Mouse (Mus musculus): ENCODE measurements around the gene Ppm1l.

Gene Ppm1l

GRCm38 (mm10) chr3:69438773-69439514 is 122.3 kb downstream of the Ppm1l start:
- no peak for DNase-seq (ENCODE audit: low spot score in 2 of 2)

GRCm38 (mm10) chr3:69440761-69441160 is 124.1 kb downstream of the Ppm1l start:
- no peak for DNase-seq (ENCODE audit: low spot score in 2 of 2)

- DNase-seq (ENCODE audit: low spot score in 2 of 2), result no peak
These were observed 130.3 kb downstream of the Ppm1l start for GRCm38 (mm10) chr3:69446989-69447388.

- DNase-seq (ENCODE audit: low spot score in 2 of 2), result no peak
These were observed 132.4 kb downstream of the Ppm1l start for GRCm38 (mm10) chr3:69449041-69449440.

- no peak for DNase-seq (ENCODE audit: low spot score in 2 of 2)
These were observed 137.7 kb downstream of the Ppm1l start for GRCm38 (mm10) chr3:69454330-69454729.

GRCm38 (mm10) chr3:69456071-69456470 is 139.4 kb downstream of the Ppm1l start:
- DNase-seq (ENCODE audit: low spot score in 2 of 2), result no peak

GRCm38 (mm10) chr3:69458756-69459155 is 142.1 kb downstream of the Ppm1l start:
- no peak for DNase-seq (ENCODE audit: low spot score in 2 of 2)

- no peak for DNase-seq (ENCODE audit: low spot score in 2 of 2)
These were observed 145.3 kb downstream of the Ppm1l start for GRCm38 (mm10) chr3:69461956-69462355.

DNA sequence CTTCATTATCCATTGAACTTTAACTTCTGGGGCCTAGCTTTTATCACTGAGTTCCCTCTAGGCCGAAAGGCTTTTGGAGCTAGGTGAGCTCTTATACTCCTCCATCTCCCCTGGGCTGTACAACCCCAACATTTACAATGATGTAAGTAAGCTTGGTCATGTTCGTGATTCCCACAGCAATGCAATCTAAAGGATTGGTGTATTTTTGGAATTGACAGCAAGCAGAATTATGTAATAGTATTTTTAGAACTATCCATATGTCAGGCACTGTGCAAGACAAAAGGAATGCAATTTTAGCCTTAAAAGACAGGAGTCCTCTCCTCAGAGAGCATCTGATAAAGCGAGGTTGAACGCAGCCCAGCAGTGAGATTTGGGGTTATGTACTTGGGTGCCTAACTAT is 149.1 kb downstream of the Ppm1l start:
- DNase-seq (ENCODE audit: low spot score in 2 of 2), result no peak

DNA sequence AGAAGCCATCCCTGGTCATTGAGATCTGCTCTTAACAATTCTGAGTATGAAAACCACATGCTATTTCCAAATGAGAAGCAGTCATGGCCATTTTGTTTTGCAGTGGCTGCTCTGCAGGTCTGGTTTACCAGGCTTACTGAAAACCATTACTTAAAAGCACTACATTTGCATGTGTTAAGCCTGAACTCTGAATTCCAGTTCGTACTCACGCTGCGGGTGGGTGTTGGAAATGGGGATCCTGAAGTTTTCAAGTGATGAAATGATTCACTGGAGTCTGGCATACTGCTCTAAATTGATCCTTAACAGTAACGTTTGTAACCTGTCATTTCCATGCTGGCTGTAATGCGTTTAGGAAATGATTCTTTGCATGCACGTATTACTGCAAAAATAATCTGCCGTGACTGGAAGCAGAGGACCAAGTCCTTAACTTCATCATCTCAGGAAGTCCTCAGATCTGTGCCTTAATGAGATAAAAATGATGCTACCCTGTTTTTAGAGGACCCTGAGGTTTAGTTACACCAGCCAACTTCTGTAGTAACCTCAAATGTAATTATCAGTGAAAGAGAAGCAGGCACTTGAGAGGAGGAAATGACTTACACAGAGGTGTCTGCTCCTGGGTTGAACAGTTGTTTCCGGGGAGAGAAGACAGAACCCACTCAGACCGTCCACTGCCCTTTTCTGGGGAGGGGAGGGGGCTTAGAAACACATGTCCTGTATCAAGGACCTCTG is 151.8 kb downstream of the Ppm1l start:
- DNase-seq (ENCODE audit: low spot score in 2 of 2), result no peak

- DNase-seq (ENCODE audit: low spot score in 2 of 2), result no peak
These were observed 152.9 kb downstream of the Ppm1l start for GRCm38 (mm10) chr3:69469463-69470141.

- no peak for DNase-seq (ENCODE audit: low spot score in 2 of 2)
These were observed 153.6 kb downstream of the Ppm1l start for GRCm38 (mm10) chr3:69470142-69470796.

DNA sequence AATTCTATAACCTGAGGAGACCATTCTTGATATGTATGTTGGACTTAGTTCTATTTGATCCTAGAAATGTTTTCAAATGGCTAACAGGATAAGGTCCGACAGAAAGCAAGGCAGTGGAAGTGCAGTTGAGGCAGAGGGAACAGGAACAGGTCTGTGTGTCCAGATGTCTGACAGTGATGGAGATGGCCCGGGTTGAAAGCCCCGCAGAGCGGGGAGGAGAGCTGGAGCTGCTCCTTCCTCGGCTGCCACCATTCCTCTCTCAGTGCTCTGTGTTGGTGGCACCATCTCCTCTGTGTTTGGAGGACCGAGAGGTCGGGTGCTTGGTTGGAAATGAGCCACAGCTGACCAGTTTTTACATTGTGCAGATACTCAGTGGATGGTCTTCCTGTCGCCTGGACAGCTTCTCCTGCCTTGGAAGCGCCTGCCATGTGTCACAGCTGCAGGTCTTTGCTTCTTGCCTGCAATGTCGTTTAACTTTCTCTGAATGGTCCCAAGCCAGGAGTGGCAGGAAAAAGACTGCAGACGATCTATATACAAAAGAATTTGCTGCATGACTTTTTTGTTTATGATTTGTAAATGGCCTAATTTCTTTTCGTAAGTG is 159.3 kb downstream of the Ppm1l start:
- DNase-seq (ENCODE audit: low spot score in 2 of 2), result no peak

DNA sequence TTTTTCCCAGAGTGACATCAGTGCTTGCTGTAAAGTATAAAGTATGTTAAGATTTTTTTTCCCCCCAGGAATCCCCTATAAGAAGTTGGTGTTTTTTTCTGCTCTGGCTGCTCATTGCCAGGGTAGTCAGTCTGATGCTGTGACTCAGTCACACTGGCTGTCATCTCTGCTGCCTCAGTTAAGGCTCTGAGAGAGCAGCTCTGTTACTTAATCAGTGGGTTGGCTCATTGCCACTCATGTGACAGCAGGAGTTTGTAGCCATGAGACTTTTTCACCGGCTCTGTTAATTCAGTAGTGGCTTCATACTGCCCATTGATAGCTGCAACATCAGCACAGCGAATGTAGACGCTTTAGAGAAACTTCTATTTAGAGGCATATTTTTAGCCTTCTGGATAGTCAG is 163.3 kb downstream of the Ppm1l start:
- no peak for DNase-seq (ENCODE audit: low spot score in 2 of 2)

DNA sequence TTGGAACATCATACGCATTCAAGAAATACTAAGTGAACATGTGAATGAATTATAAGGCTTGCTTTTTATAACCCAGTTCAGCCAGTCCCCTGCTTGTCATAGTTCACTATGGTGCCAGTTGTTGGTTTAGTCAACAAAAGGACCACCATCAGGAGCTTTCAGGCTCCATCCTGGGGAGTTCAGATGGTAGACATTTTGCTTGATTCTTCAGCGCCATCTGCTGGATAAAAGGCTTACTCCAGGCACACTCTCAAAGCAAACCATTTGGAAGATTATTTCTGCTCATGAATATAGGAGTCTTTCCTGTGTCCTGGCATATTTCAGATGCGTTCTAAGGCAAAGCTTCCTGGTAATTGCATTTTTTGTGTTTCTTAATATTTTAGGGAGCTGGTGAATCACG is 165.2 kb downstream of the Ppm1l start:
- DNase-seq (ENCODE audit: low spot score in 2 of 2), result peak in 1 of 2 experiments; percentile 74

GRCm38 (mm10) chr3:69484006-69484574 is 167.4 kb downstream of the Ppm1l start:
- no peak for DNase-seq (ENCODE audit: low spot score in 2 of 2)

- DNase-seq (ENCODE audit: low spot score in 2 of 2), result no peak
These were observed 167.9 kb downstream of the Ppm1l start for GRCm38 (mm10) chr3:69484582-69484981.

- DNase-seq (ENCODE audit: low spot score in 2 of 2), result no peak
These were observed 168.7 kb downstream of the Ppm1l start for GRCm38 (mm10) chr3:69485347-69485746.

DNA sequence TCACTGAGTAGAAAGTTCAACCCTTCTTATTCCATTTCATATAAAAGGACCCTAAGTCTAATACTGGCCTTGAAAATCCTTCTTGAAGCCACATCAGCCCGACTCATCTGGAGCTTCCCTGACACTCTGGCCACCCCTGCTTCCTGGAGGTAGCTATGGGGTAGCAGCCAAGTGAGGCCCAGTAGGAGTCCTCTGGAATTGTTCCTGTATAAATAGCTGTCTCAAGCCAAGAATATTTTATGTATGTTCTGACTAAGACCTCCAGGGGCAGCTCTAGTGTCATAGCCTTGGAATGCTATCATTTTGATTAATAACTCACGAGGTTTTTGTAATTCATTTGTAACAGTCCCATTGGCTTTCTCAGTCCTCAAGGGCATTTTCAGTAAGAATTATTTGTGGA is 169.1 kb downstream of the Ppm1l start:
- DNase-seq (ENCODE audit: low spot score in 2 of 2), result no peak

DNA sequence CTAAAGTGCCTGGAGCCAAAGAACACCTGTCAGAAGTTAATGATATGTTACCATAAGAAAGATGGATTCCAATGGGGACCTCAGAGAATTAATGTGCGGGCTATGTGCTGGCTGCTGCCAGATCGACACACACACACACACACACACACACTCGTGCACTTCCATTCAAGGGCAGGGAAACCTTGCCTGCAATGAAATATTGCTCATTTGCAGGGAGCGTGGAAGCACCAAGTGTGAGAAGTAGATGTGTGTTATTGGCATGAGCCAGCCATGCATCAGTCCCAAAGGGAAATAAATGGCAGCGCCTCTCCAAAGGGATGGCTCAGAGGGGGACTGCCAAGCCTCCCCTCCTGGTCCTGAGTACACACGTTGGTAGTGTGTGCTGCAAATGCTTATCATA is 170.8 kb downstream of the Ppm1l start:
- DNase-seq (ENCODE audit: low spot score in 2 of 2), result no peak

DNA sequence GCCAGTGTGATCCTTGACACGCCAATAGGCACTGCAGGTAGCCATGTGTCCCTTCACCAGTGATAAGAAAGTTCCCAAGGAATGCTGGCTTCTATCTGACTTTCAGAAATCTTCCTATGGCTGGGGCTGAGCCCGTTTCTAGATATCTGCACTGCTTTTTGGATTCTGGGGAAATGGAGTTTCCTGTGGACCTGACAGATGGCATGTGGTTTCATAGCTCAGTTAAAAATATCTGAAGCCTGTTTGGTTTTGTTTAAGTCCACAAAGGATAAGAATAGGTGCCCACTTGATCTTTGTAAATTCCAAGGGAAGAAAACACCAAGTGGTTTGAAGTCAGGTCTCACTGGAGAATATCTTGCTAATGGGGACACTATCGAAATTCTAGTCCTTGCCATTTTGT is 173.0 kb downstream of the Ppm1l start:
- DNase-seq (ENCODE audit: low spot score in 2 of 2), result no peak
